Mouse (Mus musculus): ENCODE measurements around the gene C2.

DNA sequence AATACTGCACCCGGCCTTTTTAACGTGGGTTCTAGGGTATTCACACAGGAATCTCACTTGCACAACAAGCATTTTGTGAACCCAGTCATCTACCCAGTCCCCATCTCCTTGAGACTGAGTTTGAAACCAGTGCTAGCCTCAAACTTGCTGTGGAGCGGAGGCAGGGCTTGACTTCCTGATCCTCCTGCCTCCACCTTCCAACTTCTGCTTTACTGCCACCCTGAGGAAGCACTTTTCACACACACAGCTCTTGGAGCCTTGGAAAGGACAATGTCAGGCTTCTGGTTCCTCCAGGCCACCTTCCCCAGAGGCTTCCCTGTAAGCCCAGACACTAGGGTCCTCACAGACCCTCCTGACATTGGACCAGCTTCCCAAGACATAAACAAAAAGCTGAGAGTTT lies 14.7 kb downstream of the C2 start:
- TF ChIP-seq CTCF (IDR thresholded peaks at IDR 0.05; ENCODE audit: low read depth) (no peak), EP300 (IDR thresholded peaks at IDR 0.05; ENCODE audit: low read depth) (no peak)

Data from heart, postnatal 0 days (tissue).